Mouse (Mus musculus) bone marrow, adult 2 months (tissue): ENCODE results near the gene Stag1.

Experiments used
- CTCF ChIP-seq: fragments of 200-500 bp; IDR thresholded peaks from 2 replicates; pipeline ENCODE4 v1.5.1; 2011; ENCODE audit warnings: low read length, control low read depth; ENCODE audit not compliant: control insufficient read depth, insufficient read depth
- POLR2A ChIP-seq: fragments of 200-500 bp; IDR thresholded peaks from 2 replicates; pipeline ENCODE4 v1.6.1; 2011; ENCODE audit warnings: low read depth, mild to moderate bottlenecking, control low read depth, low read length, borderline replicate concordance; ENCODE audit not compliant: control insufficient read depth

DNA sequence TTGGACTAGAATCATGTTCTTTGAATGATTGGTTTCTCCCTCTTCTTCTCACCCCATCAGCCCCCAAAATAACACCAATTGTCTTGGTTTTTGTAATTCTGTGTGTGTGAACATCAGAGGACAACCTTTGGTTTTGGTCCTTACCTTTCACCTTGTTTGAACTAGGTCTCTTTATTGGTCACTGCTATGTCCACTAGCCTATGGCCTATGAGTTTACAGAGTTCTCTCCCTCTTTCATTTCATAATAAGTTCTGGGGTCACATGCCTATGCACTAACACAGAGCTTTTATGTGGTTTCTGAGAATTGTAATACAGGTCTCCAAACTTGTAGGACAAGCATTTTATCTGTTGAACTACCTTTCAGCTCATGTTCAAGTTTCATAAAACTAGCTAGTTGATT is 272.0 kb downstream of the Stag1 start:
- TF ChIP-seq POLR2A (no peak), CTCF (no peak)
